8 mouse cellular contexts compared by ENCODE assay signal in genomic region chr13:31806890-31807735, GRCm38 (mm10). TPM values are rescaled to one million over a fixed set of nuclear protein-coding genes. Genes with fewer than 3 reads are reported as not detected.
DNase-seq lines count a peak whose midpoint lies in the region; ATAC-seq and TF ChIP-seq lines count a peak whose summit lies in the region.

No protein-coding gene starts in this region.

- H3K4me1 ChIP-seq in lung, adult 2 months (ENCODE audit: control insufficient read depth, insufficient read depth, low read length): peaks cover 9% of the 10 kb centered on the region
- no peaks in the 10 kb centered on the region for H3K4me1 ChIP-seq in kidney, adult 2 months (ENCODE audit: control insufficient read depth, insufficient read depth, low read length)
- peaks cover 39% of the 10 kb centered on the region for H3K4me1 ChIP-seq in midbrain, embryonic 15.5 days

- peaks cover 5% of the 10 kb centered on the region; the same call in 1 of the 2 replicates for H3K27me3 ChIP-seq in kidney, adult 2 months (replicated peaks; ENCODE audit: control insufficient read depth, insufficient read depth, low read length)
- peaks cover 84% of the 10 kb centered on the region for H3K27me3 ChIP-seq in midbrain, embryonic 15.5 days (replicated peaks)

- under 1% methylated on average over 101 of the region's 101 CpGs for WGBS in lung, adult 2 months
- under 1% methylated on average over 92 of the region's 101 CpGs for WGBS in kidney, adult 2 months
- under 1% methylated on average over 75 of the region's 101 CpGs for WGBS in midbrain, embryonic 15.5 days

- H3K4me2 ChIP-seq in midbrain, embryonic 15.5 days: peak overlapping the region; percentile 73

- ATAC-seq in midbrain, embryonic 15.5 days (replicated peaks): peak; percentile 19

- H3K36me3 ChIP-seq in kidney, adult 2 months (ENCODE audit: control insufficient read depth, insufficient read depth, low read length): no peaks in the 10 kb centered on the region
- no peaks in the 10 kb centered on the region for H3K36me3 ChIP-seq in midbrain, embryonic 15.5 days (replicated peaks)

- TF ChIP-seq CTCF in lung, adult 2 months (IDR thresholded peaks at IDR 0.05; ENCODE audit: insufficient read depth, low read length): no peak
- TF ChIP-seq CTCF in kidney, adult 2 months (conservative IDR thresholded peaks at IDR 0.05; ENCODE audit: insufficient read depth, insufficient read length, low read depth, low read length): no peak

- DNase-seq in lung, adult 2 months: peak; percentile 41
- no peak for DNase-seq in lung, postnatal 36 days
- DNase-seq in adrenal gland, adult 2 months: peak; percentile 77
- peak; percentile 39 for DNase-seq in gastrocnemius, postnatal 10 days
- DNase-seq in kidney, adult 2 months: peak; percentile 43
- DNase-seq in layer of hippocampus, adult 18-20 months (ENCODE audit: low spot score in 2 of 2): no peak
- no peak for DNase-seq in layer of hippocampus, adult 9-11 months

- peak overlapping the region; percentile 24; the same call in 1 of the 2 replicates for H3K9ac ChIP-seq in midbrain, embryonic 15.5 days

- H3K9me3 ChIP-seq in midbrain, embryonic 15.5 days: no peaks in the 10 kb centered on the region

- TF ChIP-seq POLR2A in lung, adult 2 months (IDR thresholded peaks at IDR 0.05; ENCODE audit: borderline replicate concordance, extremely low read depth, low read depth, low read length): no peak
- TF ChIP-seq POLR2A in kidney, adult 2 months (IDR thresholded peaks at IDR 0.05; ENCODE audit: low read depth, low read length): no peak

- peak overlapping the region; percentile 64 for H3K4me3 ChIP-seq in lung, adult 2 months (replicated peaks; ENCODE audit: extremely low read depth, low read depth, low read length)
- peak overlapping the region; percentile 75 for H3K4me3 ChIP-seq in kidney, adult 2 months (ENCODE audit: insufficient read depth, low read depth, low read length)
- peak overlapping the region; percentile 42 for H3K4me3 ChIP-seq in midbrain, embryonic 15.5 days

- H3K27ac ChIP-seq in kidney, adult 2 months (ENCODE audit: insufficient read depth, low read depth, low read length): peak overlapping the region; percentile 7
- H3K27ac ChIP-seq in midbrain, embryonic 15.5 days: peak overlapping the region; percentile 60

RNA-seq across cellular contexts. Expression of gene Foxc1, which starts 0.7 kb away (rescaled TPM):
- 1.4 and 1.9 TPM in 2 replicates for polyA plus RNA-seq in lung, adult 2 months (2012; rRNA removed)
- total RNA-seq in adrenal gland, adult 2 months (2021): 1 to 10 TPM; 6.6 to 7.3 TPM
- polyA plus RNA-seq in adrenal gland, adult 2 months (2012; rRNA removed): 10.9 and 11.3 TPM in 2 replicates
- total RNA-seq in gastrocnemius, postnatal 10 days (2021): 1 to 10 TPM; 1.8 to 2.6 TPM
- polyA plus RNA-seq in kidney, adult 2 months (2012; rRNA removed): 3.7 and 5.2 TPM in 2 replicates
- 1.6 and 1.7 TPM in 2 replicates for polyA plus RNA-seq in midbrain, embryonic 15.5 days (2015; fragmentation: Nextera tagmentation; extraction: Ambion mirVana)
- 1 to 10 TPM; 3.1 to 3.3 TPM for total RNA-seq in layer of hippocampus, adult 18-20 months (2021)

Comparison
In these comparisons a context has a peak if more than half of its experiments do, and no peak if none do; other contexts are left out.
1. DNase-seq: peak in lung, adult 2 months (single experiment), adrenal gland, adult 2 months (single experiment), gastrocnemius, postnatal 10 days (single experiment) and kidney, adult 2 months (single experiment); none in lung, postnatal 36 days (single experiment), layer of hippocampus, adult 18-20 months (0 of 2) and layer of hippocampus, adult 9-11 months (single experiment).
2. Peak in every context shown above with its lines, with median percentiles within 50 percentile points of each other: H3K4me3 ChIP-seq.